Mouse (Mus musculus) limb, embryonic 14.5 days (tissue): Measurements from ENCODE around the gene Tmem108. TPM values are rescaled to one million over a fixed set of nuclear protein-coding genes. Genes with fewer than 3 reads are reported as not detected.

Experiments used
- ATAC-seq: fragments of 200-750 bp; cut with Nextera tagmentation; 2 replicates; pipeline ENCODE4 v1.8.0; 2017; ENCODE audit warnings: low read depth, moderate number of reproducible peaks, moderate TSS enrichment; ENCODE audit not compliant: low FRiP score
- DNase-seq: peaks from one replicate; pipeline ENCODE4 v3.0.0-alpha.2; 2015; ENCODE audit warnings: low spot score
- H3K27ac ChIP-seq: fragments of 300-500 bp; sonication (generic); replicated peaks from 2 replicates; pipeline ENCODE4 v1.5.1; 2014; ENCODE audit warnings: low read depth, mild to moderate bottlenecking, low read length, moderate library complexity, mixed read lengths
- H3K27me3 ChIP-seq: fragments of 300-500 bp; sonication (generic); 2 replicates; pipeline ENCODE4 v1.6.1; 2014; ENCODE audit warnings: low read length, mixed read lengths; ENCODE audit not compliant: control insufficient read depth, insufficient read depth
- H3K36me3 ChIP-seq: fragments of 300-500 bp; sonication (generic); 2 replicates; pipeline ENCODE4 v1.6.1; 2014; ENCODE audit warnings: mild to moderate bottlenecking, low read length, moderate library complexity, mixed read lengths; ENCODE audit not compliant: control insufficient read depth, insufficient read depth
- H3K4me1 ChIP-seq: fragments of 300-500 bp; sonication (generic); 2 replicates; pipeline ENCODE4 v1.6.1; 2014; ENCODE audit warnings: antibody characterized with exemption, low read length, mixed read lengths; ENCODE audit not compliant: control insufficient read depth, insufficient read depth
- H3K4me2 ChIP-seq: fragments of 300-500 bp; sonication (generic); replicated peaks from 2 replicates; pipeline ENCODE4 v1.6.1; 2014; ENCODE audit warnings: low read depth, mild to moderate bottlenecking, low read length, moderate library complexity; ENCODE audit not compliant: severe bottlenecking
- H3K4me3 ChIP-seq: fragments of 300-500 bp; sonication (generic); replicated peaks from 2 replicates; pipeline ENCODE4 v1.5.1; 2014; ENCODE audit warnings: low read length
- H3K9ac ChIP-seq: fragments of 300-500 bp; sonication (generic); 2 replicates; pipeline ENCODE4 v1.6.1; 2014; ENCODE audit warnings: mild to moderate bottlenecking, low read depth, low read length, moderate library complexity; ENCODE audit not compliant: severe bottlenecking
- H3K9me3 ChIP-seq: fragments of 300-500 bp; sonication (generic); 2 replicates; pipeline ENCODE4 v1.6.1; 2016; ENCODE audit warnings: low read length; ENCODE audit not compliant: control insufficient read depth
- POLR2A ChIP-seq: fragments of 200-500 bp; IDR thresholded peaks from 2 replicates; pipeline ENCODE4 v1.8.0; 2012; ENCODE audit warnings: inconsistent platforms, mild to moderate bottlenecking, moderate library complexity, borderline replicate concordance; ENCODE audit not compliant: insufficient read depth, insufficient read length; ENCODE audit errors: extremely low read depth
- WGBS: fragments of 180-500 bp; shearing (Covaris S2); extraction: QIAGEN DNeasy Blood & Tissue Kit; methylation state at CpG from one replicate; pipeline ENCODE4 v1.1.7; 2014; 5-methylcytosine and 5-hydroxymethylcytosine counted together
- polyA plus RNA-seq, 2 experiments: library from polyadenylated mRNA; depleted of rRNA in 1 of 2; stranded (reverse) in 1 of 2; unstranded in 1 of 2; fragments of >200 nt; fragmentation: Nextera tagmentation in 1 of 2; extraction: Ambion mirVana in 1 of 2; gene quantifications; 2 replicates each; pipeline versions ENCODE4 v1.2.1 to v1.2.3; 2012 to 2014

The Tmem108 gene
- polyA plus RNA-seq, 2 experiments = 8.9 to 14.8 TPM

DNA sequence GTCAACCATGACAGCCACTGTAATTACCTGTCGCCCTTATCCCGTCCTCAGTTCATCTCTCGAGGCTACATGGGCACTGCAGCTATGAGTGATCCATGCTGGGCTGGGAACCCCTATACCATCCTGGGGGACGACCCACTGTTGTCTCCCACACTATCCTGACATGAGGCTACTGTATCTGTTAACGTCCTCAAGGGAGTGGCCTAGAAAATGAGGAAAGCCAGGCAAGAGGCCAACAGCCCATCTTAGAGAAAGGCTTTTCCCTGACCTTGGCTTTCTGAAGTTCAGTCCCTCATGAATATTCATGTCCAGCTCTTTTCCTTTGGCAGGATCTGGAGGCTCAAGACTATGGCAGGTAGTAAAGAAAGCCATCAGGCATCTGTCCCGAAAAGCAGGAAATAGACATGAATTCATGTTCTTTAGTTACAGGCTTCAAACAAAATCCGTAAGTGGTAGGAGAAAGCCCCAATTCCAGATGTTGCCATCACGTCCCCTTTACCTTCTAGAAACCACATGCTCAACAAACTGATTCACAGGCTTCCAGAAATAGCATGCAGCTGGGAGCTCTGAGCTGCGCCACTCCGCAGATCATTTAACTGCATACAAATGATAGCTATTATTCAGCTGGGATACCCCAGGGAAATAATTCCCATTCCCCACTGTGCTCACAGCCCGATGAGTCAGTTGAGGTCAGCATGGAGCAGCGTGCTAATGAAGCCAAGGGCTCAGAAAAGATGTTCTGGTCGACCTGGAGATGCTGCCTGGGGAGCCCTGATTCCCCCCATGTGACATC is 104.3 kb downstream of the Tmem108 start:
- no peak overlapping the region for H3K27ac ChIP-seq

DNA sequence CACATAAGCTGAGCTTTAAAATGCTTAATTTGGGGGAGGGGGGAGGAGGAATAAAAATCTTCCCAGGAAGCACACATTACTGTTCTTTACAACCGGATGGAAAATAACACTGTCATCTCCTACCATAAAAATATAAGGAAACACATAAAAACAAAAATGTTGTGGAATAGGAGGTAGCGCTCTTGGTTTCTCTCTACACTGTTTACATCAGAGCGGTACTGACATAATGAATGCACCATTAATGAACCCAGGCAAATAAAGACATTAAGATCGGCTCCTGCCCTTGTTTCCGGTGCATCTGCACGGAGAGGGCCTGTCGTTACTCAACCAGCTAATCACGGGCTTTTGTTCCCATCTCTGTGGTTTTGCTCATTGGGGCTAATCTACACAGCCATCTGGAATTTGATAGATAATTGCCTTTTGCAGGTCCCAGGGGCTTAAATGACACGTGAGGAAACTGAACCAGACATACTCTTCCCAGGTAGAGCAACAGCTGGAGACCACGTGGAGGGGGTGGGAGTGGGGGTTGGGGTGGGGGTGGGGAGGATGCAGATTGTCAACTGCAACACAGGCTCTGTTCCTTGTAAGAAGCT is 107.5 kb downstream of the Tmem108 start:
- H3K27me3 ChIP-seq = no peaks in the 10 kb centered on the region
- DNase-seq (no peak), ATAC-seq (peak; percentile 72; the same call in 1 of the 2 replicates)
- no peak overlapping the region for H3K27ac ChIP-seq
- no peak overlapping the region for H3K9ac ChIP-seq
- peak overlapping the region; percentile 18; the same call in 1 of the 2 replicates for H3K4me2 ChIP-seq
- H3K4me1 ChIP-seq = peaks cover 35% of the 10 kb centered on the region
- 7% methylated on average over 10 of the region's 10 CpGs for WGBS
- H3K4me3 ChIP-seq = no peak overlapping the region
- no peaks in the 10 kb centered on the region for H3K9me3 ChIP-seq
- TF ChIP-seq POLR2A = no peak
- H3K36me3 ChIP-seq = no peaks in the 10 kb centered on the region

More for the DNA sequence above, 104.3 kb downstream of the Tmem108 start:
- Histone ChIP-seq H3K9ac (no peak overlapping the region), H3K27me3 (no peaks in the 10 kb centered on the region), H3K4me3 (no peak overlapping the region), H3K9me3 (no peaks in the 10 kb centered on the region), H3K4me2 (no peak overlapping the region), H3K36me3 (no peaks in the 10 kb centered on the region), H3K4me1 (peaks cover 35% of the 10 kb centered on the region)
- ATAC-seq = peak; percentile 60
- TF ChIP-seq POLR2A = no peak
- WGBS = 37% methylated on average over 13 of the region's 13 CpGs
- peak; percentile 59 for DNase-seq

DNA sequence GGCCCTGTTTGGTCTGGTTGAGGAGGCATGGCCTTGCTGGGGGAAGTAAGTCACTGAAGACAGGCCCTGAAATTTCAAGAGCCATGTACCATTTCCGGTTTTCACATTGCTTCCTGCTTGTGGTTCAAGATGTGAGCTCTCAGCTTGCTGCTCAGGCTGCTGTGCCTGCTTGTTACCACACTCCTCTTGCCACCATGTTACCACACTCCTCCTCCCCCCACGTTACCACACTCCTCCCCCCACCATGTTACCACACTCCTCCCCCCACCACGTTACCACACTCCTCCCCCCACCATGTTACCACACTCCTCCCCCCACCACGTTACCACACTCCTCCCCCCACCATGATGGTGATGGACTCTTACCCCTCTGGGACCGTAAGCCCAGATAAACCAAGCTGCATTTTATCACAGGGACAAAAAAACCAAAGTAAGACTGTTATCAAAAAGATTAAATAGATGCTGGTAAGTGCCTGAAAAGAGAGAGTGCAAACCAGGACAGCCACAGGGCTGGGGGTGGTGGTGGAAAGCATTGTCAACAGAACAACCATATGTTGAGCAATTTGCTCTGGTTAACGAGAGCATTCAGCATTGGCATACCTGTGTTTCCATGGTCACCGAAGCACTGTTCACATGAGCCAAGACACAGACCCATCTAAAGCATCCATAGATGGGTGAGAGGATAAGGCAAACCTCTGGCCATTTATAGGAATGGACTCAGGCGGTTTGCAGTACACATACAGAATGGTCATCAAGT is 109.3 kb downstream of the Tmem108 start:
- no peaks in the 10 kb centered on the region for H3K9me3 ChIP-seq
- no peak overlapping the region for H3K9ac ChIP-seq
- no peak for ATAC-seq
- H3K27me3 ChIP-seq = no peaks in the 10 kb centered on the region
- DNase-seq = no peak
- H3K27ac ChIP-seq = no peak overlapping the region
- no peaks in the 10 kb centered on the region for H3K36me3 ChIP-seq
- H3K4me1 ChIP-seq = peaks cover 29% of the 10 kb centered on the region
- H3K4me2 ChIP-seq = no peak overlapping the region
- TF ChIP-seq POLR2A = no peak
- H3K4me3 ChIP-seq = no peak overlapping the region
- WGBS = 62% methylated on average over 8 of the region's 8 CpGs

GRCm38 (mm10) chr9:103646605-103647004 is 115.0 kb downstream of the Tmem108 start:
- no peaks in the 10 kb centered on the region for H3K27me3 ChIP-seq
- H3K4me1 ChIP-seq = peaks cover 2% of the 10 kb centered on the region
- H3K36me3 ChIP-seq = no peaks in the 10 kb centered on the region
- WGBS = 70% methylated on average over 2 of the region's 2 CpGs
- ATAC-seq (no peak), DNase-seq (no peak)
- H3K4me2 ChIP-seq = no peak overlapping the region
- H3K9ac ChIP-seq = no peak overlapping the region
- TF ChIP-seq POLR2A = no peak
- H3K9me3 ChIP-seq = no peaks in the 10 kb centered on the region
- H3K27ac ChIP-seq = no peak overlapping the region
- no peak overlapping the region for H3K4me3 ChIP-seq

DNA sequence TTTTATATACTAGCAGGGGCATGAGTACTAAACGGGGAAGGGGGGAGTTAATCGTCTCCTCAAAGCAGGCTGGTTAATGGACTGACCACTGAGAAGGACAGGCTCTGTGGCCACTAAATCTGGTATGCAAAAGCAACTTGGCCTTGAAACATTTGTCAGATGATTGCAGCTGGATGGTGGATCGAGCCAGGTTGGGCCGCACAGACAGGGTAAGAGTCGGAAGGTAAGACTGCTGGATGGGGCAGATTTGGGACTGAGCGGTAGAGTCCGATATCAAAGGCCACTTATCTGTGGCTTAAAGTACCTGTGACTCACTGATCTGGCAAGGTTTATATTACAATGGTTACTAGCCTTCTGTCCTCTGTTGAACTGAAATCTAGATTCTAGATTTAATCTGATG is 115.9 kb downstream of the Tmem108 start:
- H3K9ac ChIP-seq = no peak overlapping the region
- H3K4me2 ChIP-seq = no peak overlapping the region
- no peaks in the 10 kb centered on the region for H3K36me3 ChIP-seq
- DNase-seq = no peak
- no peaks in the 10 kb centered on the region for H3K9me3 ChIP-seq
- H3K27ac ChIP-seq = no peak overlapping the region
- H3K4me3 ChIP-seq = no peak overlapping the region
- WGBS = 84% methylated on average over 7 of the region's 7 CpGs
- H3K4me1 ChIP-seq = peaks cover 9% of the 10 kb centered on the region
- TF ChIP-seq POLR2A = no peak
- H3K27me3 ChIP-seq = no peaks in the 10 kb centered on the region
- no peak for ATAC-seq
